Mouse (Mus musculus) liver, postnatal 0 days (tissue): Measurements from ENCODE around the gene Tnni2. TPM values are rescaled to one million over a fixed set of nuclear protein-coding genes. Genes with fewer than 3 reads are reported as not detected.

Experiments used
- ATAC-seq: fragments of 200-750 bp; cut with Nextera tagmentation; 2 replicates; pipeline ENCODE4 v1.8.0; 2017; ENCODE audit warnings: mild to moderate bottlenecking, moderate library complexity
- DNase-seq: peaks from one replicate; pipeline ENCODE4 v3.0.0-alpha.2; 2016
- H3K27ac ChIP-seq: fragments of 300-500 bp; sonication (generic); 2 replicates; pipeline ENCODE4 v1.5.1; 2014; ENCODE audit warnings: antibody characterized with exemption, moderate library complexity, mild to moderate bottlenecking, low read depth
- H3K27me3 ChIP-seq: fragments of 300-500 bp; sonication (generic); 2 replicates; pipeline ENCODE4 v1.6.1; 2014; ENCODE audit warnings: low read length, control low read depth, mixed read lengths; ENCODE audit not compliant: insufficient read depth
- H3K36me3 ChIP-seq: fragments of 300-500 bp; sonication (generic); replicated peaks from 2 replicates; pipeline ENCODE4 v1.6.1; 2014; ENCODE audit warnings: mild to moderate bottlenecking, control low read depth, low read length, moderate library complexity, mixed read lengths; ENCODE audit not compliant: insufficient read depth
- H3K4me1 ChIP-seq: fragments of 300-500 bp; sonication (generic); 2 replicates; pipeline ENCODE4 v1.6.1; 2014; ENCODE audit warnings: antibody characterized with exemption, mild to moderate bottlenecking, control low read depth; ENCODE audit not compliant: insufficient read depth
- H3K4me2 ChIP-seq: fragments of 300-500 bp; sonication (generic); 2 replicates; pipeline ENCODE4 v1.6.1; 2014; ENCODE audit warnings: low read depth, mild to moderate bottlenecking, low read length, moderate library complexity, mixed read lengths
- H3K4me3 ChIP-seq: fragments of 300-500 bp; sonication (generic); 2 replicates; pipeline ENCODE4 v1.5.1; 2014; ENCODE audit warnings: low read depth, low read length
- H3K9ac ChIP-seq: fragments of 300-500 bp; sonication (generic); replicated peaks from 2 replicates; pipeline ENCODE4 v1.6.1; 2014; ENCODE audit warnings: mild to moderate bottlenecking, moderate library complexity
- H3K9me3 ChIP-seq: fragments of 300-500 bp; sonication (generic); 2 replicates; pipeline ENCODE4 v1.6.1; 2016; ENCODE audit warnings: mild to moderate bottlenecking, control low read depth, low read length, mixed read lengths
- CTCF ChIP-seq: sonication (generic); IDR thresholded peaks from 2 replicates; pipeline ENCODE4 v1.5.1; 2016; ENCODE audit warnings: antibody characterized with exemption, low read depth
- EP300 ChIP-seq: IDR thresholded peaks from 2 replicates; pipeline ENCODE4 v1.6.1; 2016; ENCODE audit warnings: antibody characterized with exemption, low read depth, mild to moderate bottlenecking
- WGBS: fragments of 180-500 bp; shearing (Covaris S2); extraction: QIAGEN DNeasy Blood & Tissue Kit; methylation state at CpG from one replicate; pipeline ENCODE4 v1.1.7; 2014; ENCODE audit not compliant: insufficient replicate concordance; 5-methylcytosine and 5-hydroxymethylcytosine counted together
- polyA plus RNA-seq: library from polyadenylated mRNA; unstranded; fragments of >200 nt; fragmentation: Nextera tagmentation; extraction: Ambion mirVana; gene quantifications from 2 replicates; pipeline ENCODE4 v1.2.1, GENCODE M21; 2015

The Tnni2 gene
- polyA plus RNA-seq, 1 experiment from 2014 or later = 6.9 TPM

DNA sequence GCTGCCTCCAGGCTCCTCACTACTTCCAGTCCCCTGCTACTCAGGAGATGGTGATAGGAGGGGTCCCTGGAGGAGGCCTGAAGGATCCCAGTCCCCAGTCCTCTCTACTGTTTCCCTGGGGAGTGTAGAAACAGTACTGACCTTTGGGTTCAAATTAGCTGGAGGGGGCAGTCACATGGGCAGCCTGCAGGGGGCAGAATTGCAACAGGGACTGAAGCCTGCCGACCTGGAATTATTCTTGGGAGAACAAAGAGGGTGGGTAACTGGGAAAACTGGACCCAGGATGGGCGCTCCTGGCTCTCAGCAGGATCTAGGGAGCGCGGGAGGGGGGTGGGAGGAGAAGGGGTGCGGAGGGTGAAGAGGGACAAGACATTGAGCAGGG is 39.6 kb downstream of the Tnni2 start:
- no peak for TF ChIP-seq EP300
- peak; percentile 80 for TF ChIP-seq CTCF
- peak overlapping the region; percentile 30; the same call in 1 of the 2 replicates for H3K9ac ChIP-seq

DNA sequence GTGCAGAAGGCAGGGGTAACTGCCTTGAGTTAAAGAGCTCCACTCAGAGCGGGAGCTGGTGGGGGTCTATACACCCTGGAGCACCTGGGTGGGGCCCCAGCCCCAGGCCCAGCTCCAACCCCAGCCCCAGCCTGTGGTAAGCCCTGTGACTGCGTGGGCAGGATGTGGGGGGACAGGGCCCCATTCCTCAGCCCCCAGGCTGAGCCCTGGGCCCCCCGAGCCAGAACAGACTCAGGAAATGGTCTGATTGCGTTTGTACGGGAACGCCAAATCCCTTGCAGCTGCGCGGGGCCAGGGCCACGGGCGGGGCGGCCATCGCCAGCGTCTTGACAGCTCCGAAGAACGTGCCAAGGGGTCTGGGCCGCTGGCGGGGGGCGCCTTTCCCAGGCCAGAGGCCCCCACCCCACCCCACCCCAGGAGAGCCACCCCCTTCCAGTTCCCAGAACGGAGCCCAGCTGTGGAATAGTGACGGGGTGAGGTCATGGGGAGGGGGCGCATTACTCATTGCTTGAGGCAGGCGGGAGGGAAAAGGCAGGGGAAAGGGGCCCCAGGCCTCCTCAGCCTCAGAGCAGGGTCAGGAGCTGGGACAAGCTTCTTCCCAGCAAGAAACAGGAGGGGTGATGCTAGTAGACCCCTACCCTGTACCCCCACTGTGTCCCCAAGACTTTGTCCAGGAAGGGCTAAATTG is 40.1 kb downstream of the Tnni2 start:
- no peaks in the 10 kb centered on the region for H3K9me3 ChIP-seq
- TF ChIP-seq CTCF = no peak
- TF ChIP-seq EP300 = no peak
- 0 out of 2 replicates have a peak, but pooled peaks cover 3% of the 10 kb centered on the region for H3K36me3 ChIP-seq
- no peak overlapping the region for H3K4me3 ChIP-seq
- H3K27me3 ChIP-seq = no peaks in the 10 kb centered on the region
- 17% methylated on average over 22 of the region's 22 CpGs for WGBS
- H3K27ac ChIP-seq = peak overlapping the region; percentile 49
- ATAC-seq (peak; percentile 25; the same call in 1 of the 2 replicates), DNase-seq (peak; percentile 32)
- H3K4me2 ChIP-seq = peak overlapping the region; percentile 59
- peaks cover 16% of the 10 kb centered on the region for H3K4me1 ChIP-seq
- peak overlapping the region; percentile 30; the same call in 1 of the 2 replicates for H3K9ac ChIP-seq

More for the DNA sequence above, 39.6 kb downstream of the Tnni2 start:
- H3K27me3 ChIP-seq = no peaks in the 10 kb centered on the region
- H3K9me3 ChIP-seq = no peaks in the 10 kb centered on the region
- peaks cover 16% of the 10 kb centered on the region for H3K4me1 ChIP-seq
- H3K4me3 ChIP-seq = no peak overlapping the region
- DNase-seq (peak; percentile 80), ATAC-seq (peak; percentile 52; the same call in 1 of the 2 replicates)
- peak overlapping the region; percentile 49; the same call in 1 of the 2 replicates for H3K27ac ChIP-seq
- 9% methylated on average over 5 of the region's 5 CpGs for WGBS
- H3K36me3 ChIP-seq = 0 out of 2 replicates have a peak, but pooled peaks cover 3% of the 10 kb centered on the region
- peak overlapping the region; percentile 59 for H3K4me2 ChIP-seq

GRCm38 (mm10) chr7:142482256-142482609 is 40.6 kb downstream of the Tnni2 start:
- H3K27ac ChIP-seq = peak overlapping the region; percentile 49
- peaks cover 16% of the 10 kb centered on the region for H3K4me1 ChIP-seq
- H3K27me3 ChIP-seq = no peaks in the 10 kb centered on the region
- TF ChIP-seq EP300 = no peak
- no peak for TF ChIP-seq CTCF
- DNase-seq (no peak), ATAC-seq (0 out of 2 replicates have a peak, but pooled peaks have one; percentile 17)
- no peaks in the 10 kb centered on the region for H3K9me3 ChIP-seq
- 0 out of 2 replicates have a peak, but pooled peaks cover 3% of the 10 kb centered on the region for H3K36me3 ChIP-seq
- peak overlapping the region; percentile 30; the same call in 1 of the 2 replicates for H3K9ac ChIP-seq
- no peak overlapping the region for H3K4me3 ChIP-seq
- WGBS = 48% methylated on average over 6 of the region's 6 CpGs
- no peak overlapping the region for H3K4me2 ChIP-seq

DNA sequence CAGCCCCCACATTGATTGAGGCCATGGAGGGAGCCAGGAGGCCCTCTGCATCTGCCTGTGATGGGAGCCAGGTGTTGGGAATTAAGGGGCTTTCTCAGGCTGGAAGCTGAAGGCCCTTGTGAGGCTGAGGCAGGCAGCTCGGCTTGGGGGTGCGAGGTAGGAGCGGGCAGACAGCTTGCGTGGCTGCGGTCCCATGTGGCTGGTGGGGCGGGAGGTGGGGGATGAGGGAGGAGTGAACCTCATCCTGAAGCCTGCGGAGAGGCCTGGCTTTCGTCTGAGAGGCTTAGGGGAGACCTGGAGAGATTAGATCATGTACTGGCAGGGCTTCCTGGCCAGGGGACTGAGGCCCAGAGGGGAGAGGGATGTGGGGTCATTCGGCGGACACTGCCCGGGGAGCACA is 41.5 kb downstream of the Tnni2 start:
- H3K4me1 ChIP-seq = peaks cover 16% of the 10 kb centered on the region
- ATAC-seq (no peak), DNase-seq (no peak)
- no peak overlapping the region for H3K4me2 ChIP-seq
- H3K27me3 ChIP-seq = no peaks in the 10 kb centered on the region
- TF ChIP-seq CTCF (no peak), EP300 (no peak)
- H3K4me3 ChIP-seq = no peak overlapping the region
- no peak overlapping the region for H3K9ac ChIP-seq
- H3K36me3 ChIP-seq = 0 out of 2 replicates have a peak, but pooled peaks cover 3% of the 10 kb centered on the region
- 0 out of 2 replicates have a peak overlapping the region, but pooled peaks have one; percentile 29 for H3K27ac ChIP-seq
- H3K9me3 ChIP-seq = no peaks in the 10 kb centered on the region
- 71% methylated on average over 11 of the region's 11 CpGs for WGBS

- TF ChIP-seq CTCF (no peak), EP300 (no peak)
- no peak overlapping the region for H3K9ac ChIP-seq
- peaks cover 16% of the 10 kb centered on the region for H3K4me1 ChIP-seq
- no peaks in the 10 kb centered on the region for H3K27me3 ChIP-seq
- no peak overlapping the region for H3K4me2 ChIP-seq
- H3K9me3 ChIP-seq = no peaks in the 10 kb centered on the region
- H3K4me3 ChIP-seq = no peak overlapping the region
- DNase-seq (no peak), ATAC-seq (no peak)
- 75% methylated on average over 12 of the region's 12 CpGs for WGBS
- no peak overlapping the region for H3K27ac ChIP-seq
- H3K36me3 ChIP-seq = 0 out of 2 replicates have a peak, but pooled peaks cover 10% of the 10 kb centered on the region
Measured at GRCm38 (mm10) chr7:142484780-142485179, 43.2 kb downstream of the Tnni2 start.

DNA sequence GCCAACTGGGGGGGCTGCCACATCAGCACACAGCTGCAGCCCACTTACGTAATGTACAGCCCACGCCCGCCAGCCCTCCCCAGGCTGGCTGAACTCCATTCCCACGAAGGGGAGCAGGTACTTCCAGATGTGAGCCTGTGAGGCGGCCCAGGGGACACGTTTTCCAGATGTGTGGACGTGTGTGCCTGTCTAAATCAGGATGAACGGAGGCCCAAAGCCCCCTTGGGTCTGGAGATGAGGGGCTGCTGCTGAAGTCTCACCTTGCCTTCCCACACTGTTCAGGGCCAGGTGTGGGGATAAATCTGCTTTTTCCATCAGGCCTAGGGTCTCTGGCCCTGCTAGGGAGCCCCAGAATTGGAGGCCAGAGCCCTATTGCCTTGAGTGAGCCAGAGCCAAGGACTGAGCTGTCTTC is 45.1 kb downstream of the Tnni2 start:
- H3K27ac ChIP-seq = no peak overlapping the region
- no peak overlapping the region for H3K4me3 ChIP-seq
- H3K27me3 ChIP-seq = no peaks in the 10 kb centered on the region
- ATAC-seq (no peak), DNase-seq (no peak)
- H3K9ac ChIP-seq = no peak overlapping the region
- H3K4me1 ChIP-seq = peaks cover 6% of the 10 kb centered on the region
- no peaks in the 10 kb centered on the region for H3K9me3 ChIP-seq
- TF ChIP-seq EP300 (no peak), CTCF (no peak)
- peaks cover 17% of the 10 kb centered on the region; the same call in 1 of the 2 replicates for H3K36me3 ChIP-seq
- H3K4me2 ChIP-seq = no peak overlapping the region
- 63% methylated on average over 8 of the region's 8 CpGs for WGBS
